Mouse (Mus musculus) spleen, adult 2 months (tissue): Measurements from ENCODE around the gene Nrm.

Experiments
- CTCF ChIP-seq: fragments of 200-500 bp; IDR thresholded peaks from 2 replicates; pipeline ENCODE4 v1.5.1; 2011; ENCODE audit warnings: mild to moderate bottlenecking, inconsistent platforms; ENCODE audit not compliant: insufficient read depth, insufficient read length, insufficient replicate concordance; ENCODE audit errors: extremely low read depth
- POLR2A ChIP-seq: fragments of 200-500 bp; IDR thresholded peaks from 2 replicates; pipeline ENCODE4 v1.6.1; 2011; ENCODE audit warnings: low read depth, low read length, inconsistent platforms

- TF ChIP-seq POLR2A = no peak
- TF ChIP-seq CTCF = no peak
Measured at GRCm38 (mm10) chr17:35813653-35814052, 47.5 kb upstream of the Nrm start.
